Mouse (Mus musculus): Measurements from ENCODE around the gene Supt7l. TPM values are rescaled to one million over a fixed set of nuclear protein-coding genes. Genes with fewer than 3 reads are reported as not detected.
A peak's percentile ranks its signal among the peaks of the same experiment; 100 is the strongest.

Supt7l gene
- total RNA-seq, 2 experiments from 2014 or later, result 14.9 to 17.8 TPM

- DNase-seq (ENCODE audit: extremely low spot score in 1 of 2, low spot score in 2 of 2), result no peak
- intact Hi-C loops (cut with DNase I), result loop anchor here (5.0 kb wide), 1 partner anchor 37 kb away; no protein-coding TSS in a partner anchor
Observed at GRCm38 (mm10) chr5:31504843-31505242, 22.8 kb downstream of the Supt7l start.

- DNase-seq (ENCODE audit: extremely low spot score in 1 of 2, low spot score in 2 of 2), result peak; percentile 94 to 96
- intact Hi-C loops (cut with DNase I), result no loop called here
Observed at GRCm38 (mm10) chr5:31494513-31495297, 32.9 kb downstream of the Supt7l start, which contains the start of gene Gpn1. Gpn1 (plus strand) TSS chr5:31494741.

GRCm38 (mm10) chr5:31492031-31492430, 35.6 kb downstream of the Supt7l start:
- no peak for DNase-seq (ENCODE audit: extremely low spot score in 1 of 2, low spot score in 2 of 2)
- intact Hi-C loops (cut with DNase I), result no loop called here

- intact Hi-C loops (cut with DNase I), result no loop called here
- no peak for DNase-seq (ENCODE audit: extremely low spot score in 1 of 2, low spot score in 2 of 2)
Observed at GRCm38 (mm10) chr5:31489116-31489769, 38.4 kb downstream of the Supt7l start.

- intact Hi-C loops (cut with DNase I), result no loop called here
- no peak for DNase-seq (ENCODE audit: extremely low spot score in 1 of 2, low spot score in 2 of 2)
Observed at GRCm38 (mm10) chr5:31487889-31488288, 39.7 kb downstream of the Supt7l start.

GRCm38 (mm10) chr5:31485440-31485839, 42.2 kb downstream of the Supt7l start, which contains the start of gene 4930548H24Rik:
4930548H24Rik (plus strand) TSS chr5:31485740.
- intact Hi-C loops (cut with DNase I), result no loop called here
- no peak for DNase-seq (ENCODE audit: extremely low spot score in 1 of 2, low spot score in 2 of 2)

GRCm38 (mm10) chr5:31480536-31480935, 47.1 kb downstream of the Supt7l start:
- intact Hi-C loops (cut with DNase I), result no loop called here
- DNase-seq (ENCODE audit: extremely low spot score in 1 of 2, low spot score in 2 of 2), result no peak

- DNase-seq (ENCODE audit: extremely low spot score in 1 of 2, low spot score in 2 of 2), result peak in 1 of 2 experiments; percentile 73
- intact Hi-C loops (cut with DNase I), result no loop called here
Observed at GRCm38 (mm10) chr5:31470334-31470733, 57.3 kb downstream of the Supt7l start.

- DNase-seq (ENCODE audit: extremely low spot score in 1 of 2, low spot score in 2 of 2), result peak in 1 of 2 experiments; percentile 30
- intact Hi-C loops (cut with DNase I), result loop anchor here (5.0 kb wide), 1 partner anchor 182 kb away; no protein-coding TSS in a partner anchor
Observed at GRCm38 (mm10) chr5:31469711-31470110, 57.9 kb downstream of the Supt7l start.

- DNase-seq (ENCODE audit: extremely low spot score in 1 of 2, low spot score in 2 of 2), result no peak
- intact Hi-C loops (cut with DNase I), result loop anchor here (5.0 kb wide), 1 partner anchor 180 kb away; no protein-coding TSS in a partner anchor
Observed at GRCm38 (mm10) chr5:31467798-31468197, 59.8 kb downstream of the Supt7l start.

Other genes starting within 250 kb of the Supt7l start
- 10 to 100 TPM; 67.7 to 68.2 TPM for gene Ift172, start 236.7 kb downstream of the Supt7l start, total RNA-seq (2021)
- gene Fndc4, start 231.7 kb downstream of the Supt7l start, total RNA-seq (2021), result 100 to 1,000 TPM; 165 to 166 TPM
- gene Gckr, start 230.4 kb downstream of the Supt7l start, total RNA-seq (2021), result under 1 TPM in 1 of 2 experiments, not detected in 1; 0.14 TPM
- gene Zfp512, start 75.4 kb downstream of the Supt7l start, total RNA-seq (2021), result 10 to 100 TPM; 58.2 to 60.8 TPM
- under 1 TPM; 0.13 to 0.20 TPM for gene 4930548H24Rik, start 42.1 kb downstream of the Supt7l start, total RNA-seq (2021)
- 10 to 100 TPM; 37.5 to 40.5 TPM for gene Gpn1, start 33.1 kb downstream of the Supt7l start, total RNA-seq (2021)
- gene Slc4a1ap, start 812 bp downstream of the Supt7l start, total RNA-seq (2021), result 10 to 100 TPM; 41.9 to 47.4 TPM
- 100 to 1,000 TPM; 116 to 134 TPM for gene Mrpl33, start 69.1 kb upstream of the Supt7l start, total RNA-seq (2021)
- gene Rbks, start 169.8 kb upstream of the Supt7l start, total RNA-seq (2021), result 1 to 10 TPM; 2.1 to 2.5 TPM
- gene Babam2, start 169.9 kb upstream of the Supt7l start, total RNA-seq (2021), result 10 to 100 TPM; 40.5 to 48.7 TPM

Data from left cerebral cortex, postnatal 10 days (tissue).